Mouse (Mus musculus) embryonic facial prominence, embryonic 15.5 days (tissue): ENCODE results near the gene Txndc16. TPM values are rescaled to one million over a fixed set of nuclear protein-coding genes. Genes with fewer than 3 reads are reported as not detected.

Experiments used
- ATAC-seq: fragments of 200-750 bp; cut with Nextera tagmentation; 2 replicates; pipeline ENCODE4 v1.8.0; 2017; ENCODE audit warnings: low read depth, moderate TSS enrichment; ENCODE audit not compliant: insufficient number of reproducible peaks, low FRiP score, low TSS enrichment
- H3K27ac ChIP-seq: fragments of 300-500 bp; sonication (generic); replicated peaks from 2 replicates; pipeline ENCODE4 v1.5.1; 2015; ENCODE audit warnings: mild to moderate bottlenecking, inconsistent platforms
- H3K27me3 ChIP-seq: fragments of 300-500 bp; sonication (generic); 2 replicates; pipeline ENCODE4 v1.6.1; 2015; ENCODE audit warnings: inconsistent platforms
- H3K36me3 ChIP-seq: fragments of 300-500 bp; sonication (generic); 2 replicates; pipeline ENCODE4 v1.6.1; 2015; ENCODE audit warnings: mild to moderate bottlenecking, inconsistent platforms
- H3K4me1 ChIP-seq: fragments of 300-500 bp; sonication (generic); 2 replicates; pipeline ENCODE4 v1.6.1; 2015; ENCODE audit warnings: inconsistent platforms
- H3K4me2 ChIP-seq: fragments of 300-500 bp; sonication (generic); replicated peaks from 2 replicates; pipeline ENCODE4 v1.6.1; 2015; ENCODE audit warnings: mild to moderate bottlenecking, inconsistent platforms
- H3K4me3 ChIP-seq: fragments of 300-500 bp; sonication (generic); replicated peaks from 2 replicates; pipeline ENCODE4 v1.5.1; 2015; ENCODE audit warnings: mild to moderate bottlenecking, inconsistent platforms
- H3K9ac ChIP-seq: fragments of 300-500 bp; sonication (generic); 2 replicates; pipeline ENCODE4 v1.6.1; 2015; ENCODE audit warnings: inconsistent platforms
- H3K9me3 ChIP-seq: fragments of 300-500 bp; sonication (generic); replicated peaks from 2 replicates; pipeline ENCODE4 v1.6.1; 2016; ENCODE audit warnings: inconsistent platforms
- WGBS: fragments of 180-500 bp; shearing (Covaris S2); methylation state at CpG from one replicate; pipeline ENCODE4 v1.1.7; 2015; 5-methylcytosine and 5-hydroxymethylcytosine counted together
- polyA plus RNA-seq: library from polyadenylated mRNA; unstranded; fragments of >200 nt; fragmentation: Nextera tagmentation; extraction: Ambion mirVana; gene quantifications from 2 replicates; pipeline ENCODE4 v1.2.1, GENCODE M21; 2015

Gene Txndc16
- polyA plus RNA-seq, 1 experiment from 2014 or later = 19.4 TPM

DNA sequence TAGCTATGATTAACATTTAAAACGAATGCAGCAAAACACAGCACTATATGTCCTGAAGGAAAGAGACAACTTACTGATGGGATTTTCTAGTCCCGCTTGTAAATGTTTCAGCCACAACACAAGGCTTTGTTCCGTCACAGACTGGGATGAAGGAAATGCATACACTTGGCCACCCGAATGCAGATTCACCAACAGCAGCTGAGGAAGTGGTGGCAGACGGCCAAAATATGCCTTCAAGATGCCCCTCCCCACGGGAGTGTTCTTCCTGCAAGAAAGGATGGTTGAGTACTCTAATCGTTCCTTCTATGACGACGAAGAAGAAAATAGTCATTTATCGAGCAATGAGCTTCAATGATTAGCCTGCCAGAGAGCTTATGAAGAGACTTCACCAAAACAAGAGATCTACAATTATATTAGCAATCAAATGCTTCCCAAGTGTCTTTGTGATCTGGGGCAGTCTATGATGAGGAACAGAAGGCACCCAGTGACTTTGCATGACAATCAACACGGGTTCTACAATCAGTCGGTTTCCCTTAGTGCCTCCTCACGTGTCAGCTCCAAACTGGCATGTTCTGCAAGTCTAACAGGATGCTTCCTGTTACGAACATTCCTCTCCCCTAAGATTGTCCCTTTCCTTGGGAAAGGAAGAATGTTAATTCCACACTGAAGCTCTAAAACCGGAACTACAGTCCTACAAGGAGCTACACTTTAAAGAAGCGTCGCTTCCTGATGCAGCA lies 79.6 kb downstream of the Txndc16 start:
- Histone ChIP-seq H3K27me3 (no peaks in the 10 kb centered on the region), H3K27ac (no peak overlapping the region), H3K36me3 (no peaks in the 10 kb centered on the region), H3K9ac (no peak overlapping the region), H3K4me2 (no peak overlapping the region), H3K9me3 (no peaks in the 10 kb centered on the region), H3K4me3 (no peak overlapping the region), H3K4me1 (0 out of 2 replicates have a peak, but pooled peaks cover 3% of the 10 kb centered on the region)
- 61% methylated on average over 17 of the region's 17 CpGs for WGBS
- no peak for ATAC-seq

DNA sequence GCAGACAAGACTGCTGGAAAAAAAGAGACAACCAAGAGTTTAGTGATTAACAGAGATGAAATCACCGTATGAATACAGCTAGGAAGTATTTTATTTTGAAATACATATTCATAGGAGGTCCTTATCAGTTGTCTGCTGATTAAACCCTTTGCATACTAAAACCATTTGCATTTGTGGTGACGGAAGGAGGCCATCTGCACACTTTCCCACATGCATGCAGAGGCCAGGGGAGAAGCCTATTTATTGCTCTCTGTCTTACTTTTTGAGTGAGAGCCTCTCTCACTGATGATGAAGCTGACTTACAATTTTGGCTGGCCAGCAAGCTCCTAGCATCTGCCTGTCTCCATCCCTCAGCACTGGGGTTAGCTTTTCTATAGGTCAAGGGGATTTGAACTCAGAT lies 84.2 kb downstream of the Txndc16 start:
- no peak for ATAC-seq

DNA sequence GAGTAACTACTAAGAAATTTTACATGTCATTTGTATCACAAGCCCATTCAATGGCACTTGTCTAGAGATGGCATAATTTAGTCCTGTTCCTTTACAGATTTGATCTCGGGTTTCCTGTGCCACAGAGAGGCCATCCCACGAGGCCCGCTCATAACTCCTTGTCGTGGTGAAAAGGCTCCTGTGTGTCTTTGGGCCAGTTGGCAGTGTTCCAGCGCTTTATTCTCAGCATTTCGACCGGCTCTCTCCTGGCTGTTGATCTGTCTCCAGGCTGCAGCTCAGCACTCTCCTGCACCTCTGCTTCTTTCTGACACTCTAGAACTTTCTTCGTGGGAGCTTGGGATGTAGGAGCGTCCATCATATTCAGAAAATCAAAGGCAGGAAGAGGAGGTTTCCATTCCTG lies 84.6 kb downstream of the Txndc16 start:
- no peak for ATAC-seq
- Histone ChIP-seq H3K27ac (no peak overlapping the region), H3K4me2 (no peak overlapping the region), H3K4me1 (0 out of 2 replicates have a peak, but pooled peaks cover 3% of the 10 kb centered on the region), H3K9ac (no peak overlapping the region), H3K27me3 (no peaks in the 10 kb centered on the region), H3K36me3 (no peaks in the 10 kb centered on the region), H3K4me3 (no peak overlapping the region), H3K9me3 (no peaks in the 10 kb centered on the region)
- WGBS = 38% methylated on average over 9 of the region's 9 CpGs

More for the DNA sequence above, 84.2 kb downstream of the Txndc16 start:
- 0 out of 2 replicates have a peak, but pooled peaks cover 3% of the 10 kb centered on the region for H3K4me1 ChIP-seq
- no peak overlapping the region for H3K9ac ChIP-seq
- H3K4me3 ChIP-seq = no peak overlapping the region
- no peaks in the 10 kb centered on the region for H3K36me3 ChIP-seq
- no peaks in the 10 kb centered on the region for H3K27me3 ChIP-seq
- H3K27ac ChIP-seq = no peak overlapping the region
- no peak overlapping the region for H3K4me2 ChIP-seq
- WGBS = 85% methylated on average over 2 of the region's 2 CpGs
- no peaks in the 10 kb centered on the region for H3K9me3 ChIP-seq

DNA sequence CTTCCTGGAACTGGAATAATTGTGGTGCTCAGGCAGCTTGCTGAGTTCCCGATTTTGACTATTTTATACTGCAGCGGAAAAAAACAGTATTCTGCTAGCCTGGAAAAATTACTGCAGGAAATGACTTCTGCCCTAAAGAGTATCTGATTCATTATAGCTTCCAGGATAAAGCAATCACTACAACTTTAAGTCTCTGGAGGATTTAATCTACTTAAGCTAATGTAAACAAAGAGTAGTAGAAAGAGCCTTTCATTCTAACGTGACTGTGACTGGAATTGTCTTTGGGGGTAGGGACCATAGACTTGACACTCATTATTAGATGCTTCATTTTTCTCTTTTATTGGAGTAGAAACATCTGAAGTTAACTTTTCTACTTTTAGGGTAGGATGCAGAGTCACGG lies 101.8 kb downstream of the Txndc16 start:
- no peak overlapping the region for H3K4me2 ChIP-seq
- H3K27ac ChIP-seq = no peak overlapping the region
- H3K27me3 ChIP-seq = no peaks in the 10 kb centered on the region
- no peak for ATAC-seq
- no peak overlapping the region for H3K9ac ChIP-seq
- H3K36me3 ChIP-seq = no peaks in the 10 kb centered on the region
- H3K4me3 ChIP-seq = no peak overlapping the region
- H3K9me3 ChIP-seq = no peaks in the 10 kb centered on the region
- 40% methylated on average over 4 of the region's 4 CpGs for WGBS
- H3K4me1 ChIP-seq = no peaks in the 10 kb centered on the region

DNA sequence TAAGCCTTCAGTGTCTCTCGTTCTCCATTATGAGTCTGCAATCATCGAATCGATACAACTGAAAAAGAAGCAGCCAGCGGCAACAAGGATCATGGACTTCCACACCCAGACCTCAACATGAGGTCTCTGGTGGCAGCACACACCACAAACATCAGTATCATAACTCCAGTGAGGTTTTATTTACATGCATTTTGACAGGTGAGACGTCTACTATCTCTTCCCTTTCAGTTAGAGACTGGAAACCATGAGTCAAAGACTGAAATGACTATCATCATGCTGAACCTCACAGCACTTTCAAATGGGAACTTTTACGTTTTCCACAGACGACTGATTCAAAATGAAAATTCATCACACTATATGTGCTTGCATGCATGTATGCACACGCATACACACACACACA lies 117.9 kb downstream of the Txndc16 start:
- H3K27me3 ChIP-seq = no peaks in the 10 kb centered on the region
- no peak overlapping the region for H3K4me2 ChIP-seq
- no peak for ATAC-seq
- no peaks in the 10 kb centered on the region for H3K9me3 ChIP-seq
- 88% methylated on average over 8 of the region's 8 CpGs for WGBS
- no peaks in the 10 kb centered on the region for H3K36me3 ChIP-seq
- H3K9ac ChIP-seq = no peak overlapping the region
- H3K4me3 ChIP-seq = no peak overlapping the region
- no peak overlapping the region for H3K27ac ChIP-seq
- H3K4me1 ChIP-seq = no peaks in the 10 kb centered on the region

DNA sequence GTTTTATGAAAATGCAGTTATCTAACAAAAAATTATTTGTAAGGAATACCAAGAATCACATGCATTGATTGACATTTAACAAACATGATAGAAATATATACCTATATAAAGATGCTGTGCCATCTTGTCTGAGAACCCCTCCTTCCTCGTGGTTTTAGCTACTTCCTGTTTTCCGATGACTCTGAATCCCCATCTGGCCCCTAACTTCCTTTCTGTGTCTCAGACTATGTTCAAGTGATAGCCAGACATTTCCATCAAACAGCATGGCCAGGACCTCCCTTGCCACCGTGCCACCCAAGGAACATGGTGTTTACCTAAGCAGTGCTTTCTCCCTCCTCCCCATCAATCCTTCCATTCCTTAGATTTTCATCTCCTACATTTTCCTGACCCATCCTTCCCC lies 127.8 kb downstream of the Txndc16 start:
- 86% methylated on average over 3 of the region's 3 CpGs for WGBS
- Histone ChIP-seq H3K4me1 (no peaks in the 10 kb centered on the region), H3K4me3 (no peak overlapping the region), H3K27me3 (no peaks in the 10 kb centered on the region), H3K36me3 (no peaks in the 10 kb centered on the region), H3K4me2 (no peak overlapping the region), H3K27ac (no peak overlapping the region), H3K9ac (no peak overlapping the region), H3K9me3 (no peaks in the 10 kb centered on the region)
- ATAC-seq = no peak

DNA sequence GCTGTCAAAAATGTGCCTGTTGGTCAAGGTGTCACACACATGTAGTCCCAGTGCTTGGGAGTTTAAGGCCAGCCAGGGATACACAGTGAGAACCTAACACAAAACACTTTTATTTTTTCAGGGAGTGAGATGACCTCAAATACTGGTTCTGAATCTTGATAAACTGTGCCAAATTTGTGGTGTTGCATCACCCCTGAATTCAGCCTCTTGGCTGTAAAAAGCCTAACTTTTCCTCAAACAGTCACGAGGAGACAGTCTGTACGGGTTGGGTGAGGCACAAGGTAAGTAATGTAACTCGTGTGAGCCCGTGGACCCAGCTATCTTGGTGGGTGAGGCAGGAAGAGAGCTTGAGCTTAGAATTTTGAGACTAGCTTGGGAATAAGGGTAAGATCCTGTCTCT lies 130.1 kb downstream of the Txndc16 start:
- Histone ChIP-seq H3K4me1 (no peaks in the 10 kb centered on the region), H3K9ac (no peak overlapping the region), H3K27me3 (no peaks in the 10 kb centered on the region), H3K9me3 (no peaks in the 10 kb centered on the region), H3K4me3 (no peak overlapping the region), H3K36me3 (no peaks in the 10 kb centered on the region), H3K4me2 (no peak overlapping the region), H3K27ac (no peak overlapping the region)
- WGBS = 69% methylated on average over 4 of the region's 4 CpGs
- no peak for ATAC-seq

DNA sequence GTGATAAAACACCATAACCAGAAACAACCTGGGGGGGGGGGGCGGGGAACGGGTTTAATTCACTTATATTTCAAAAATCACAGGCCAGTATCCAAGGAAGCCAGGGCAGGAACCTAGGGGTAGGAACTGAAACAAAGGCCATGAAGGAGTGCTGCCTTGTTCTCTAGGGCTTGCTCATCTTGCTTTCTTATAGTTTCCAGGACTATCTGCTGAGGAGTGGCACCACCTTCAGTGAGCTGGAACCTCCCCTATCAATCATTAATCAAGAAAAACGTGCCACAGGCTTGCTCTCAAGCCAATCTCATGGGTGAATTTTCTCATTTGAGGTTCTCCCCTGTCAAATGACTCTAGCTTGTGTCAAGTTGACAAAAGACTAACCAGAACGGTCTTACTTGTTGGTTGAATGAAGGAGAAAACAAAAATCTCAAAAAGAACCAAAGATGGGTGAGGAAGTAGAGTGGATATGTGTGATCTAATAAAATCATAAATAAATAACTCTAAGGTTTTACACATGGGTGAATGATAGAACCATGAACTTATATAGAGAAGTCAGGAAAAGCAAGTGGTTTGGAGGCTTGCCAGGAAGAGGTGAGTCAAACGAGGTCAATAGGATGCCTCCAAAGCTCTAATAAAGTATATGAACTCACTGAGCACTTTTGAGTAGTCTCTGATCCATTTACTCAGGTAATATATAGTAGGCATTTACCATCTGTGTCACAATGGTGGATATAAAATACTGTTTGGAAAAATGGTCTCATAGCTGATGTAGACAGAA lies 134.3 kb downstream of the Txndc16 start:
- H3K4me1 ChIP-seq = no peaks in the 10 kb centered on the region
- H3K27me3 ChIP-seq = no peaks in the 10 kb centered on the region
- H3K27ac ChIP-seq = no peak overlapping the region
- H3K9ac ChIP-seq = no peak overlapping the region
- no peaks in the 10 kb centered on the region for H3K36me3 ChIP-seq
- H3K4me2 ChIP-seq = no peak overlapping the region
- H3K4me3 ChIP-seq = no peak overlapping the region
- H3K9me3 ChIP-seq = no peaks in the 10 kb centered on the region
- ATAC-seq = no peak
- 76% methylated on average over 5 of the region's 5 CpGs for WGBS

DNA sequence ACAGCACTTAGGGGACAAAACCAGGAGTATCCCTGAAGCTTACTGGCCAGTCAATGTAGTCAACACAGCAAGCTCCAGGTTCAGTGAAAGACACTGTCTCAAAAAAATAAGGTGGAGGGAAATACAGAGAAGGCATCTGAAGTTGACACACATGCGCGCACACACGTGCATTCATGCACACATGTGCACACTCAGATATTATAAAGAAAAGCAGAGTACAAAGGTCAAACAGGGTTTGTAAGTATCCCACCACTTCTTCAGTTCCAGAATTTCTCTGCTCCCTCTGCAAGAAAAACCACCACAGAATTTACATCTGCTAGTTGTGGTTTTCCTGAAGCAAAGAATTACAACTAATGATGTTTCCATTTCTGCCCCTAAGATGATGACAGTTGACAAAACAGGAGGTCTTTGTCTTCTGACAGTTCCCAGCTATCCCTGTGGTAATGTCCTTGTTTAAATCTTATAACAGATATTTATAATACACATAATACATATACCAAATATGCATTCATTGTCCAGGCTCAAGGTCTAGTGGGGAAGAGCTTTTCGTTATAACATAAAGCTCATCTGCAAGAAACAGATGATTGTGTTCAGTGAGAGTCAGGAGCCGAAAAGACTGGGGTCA lies 135.4 kb downstream of the Txndc16 start:
- Histone ChIP-seq H3K9me3 (no peaks in the 10 kb centered on the region), H3K27ac (no peak overlapping the region), H3K27me3 (no peaks in the 10 kb centered on the region), H3K4me2 (no peak overlapping the region), H3K36me3 (no peaks in the 10 kb centered on the region), H3K4me3 (no peak overlapping the region), H3K4me1 (no peaks in the 10 kb centered on the region), H3K9ac (no peak overlapping the region)
- WGBS = 79% methylated on average over 5 of the region's 5 CpGs
- no peak for ATAC-seq

DNA sequence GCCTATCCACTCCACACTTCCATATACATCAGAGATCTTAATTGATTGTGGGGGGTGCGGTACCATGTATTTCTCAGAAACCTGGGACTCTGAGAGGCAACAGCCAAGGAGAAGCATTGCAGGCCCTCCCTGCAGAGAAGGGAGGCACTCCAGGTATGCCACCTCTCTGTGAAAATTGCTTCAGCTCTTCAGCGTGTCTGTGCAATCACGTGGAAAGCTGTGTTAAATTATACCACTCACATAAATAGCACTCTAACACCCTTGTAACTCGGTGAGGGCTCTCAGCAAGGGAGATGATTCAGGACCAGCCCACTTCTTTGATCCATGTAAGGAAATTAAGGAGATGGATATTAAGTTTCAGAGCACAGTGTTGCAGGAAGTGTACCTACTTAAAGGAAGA lies 136.6 kb downstream of the Txndc16 start:
- Histone ChIP-seq H3K4me2 (no peak overlapping the region), H3K9ac (no peak overlapping the region), H3K9me3 (no peaks in the 10 kb centered on the region), H3K4me1 (no peaks in the 10 kb centered on the region), H3K27ac (no peak overlapping the region), H3K27me3 (no peaks in the 10 kb centered on the region), H3K36me3 (no peaks in the 10 kb centered on the region), H3K4me3 (no peak overlapping the region)
- no peak for ATAC-seq
- WGBS = 33% methylated on average over 4 of the region's 4 CpGs
